Mouse (Mus musculus) megakaryocyte, embryonic 14.5 days (primary cell): ENCODE data around the gene Mex3a.
A peak's percentile ranks its signal among the peaks of the same experiment; 100 is the strongest.

Experiments
- FLI1 ChIP-seq: IDR thresholded peaks from 2 replicates; pipeline ENCODE4 v1.6.1; 2012; ENCODE audit warnings: low read length, inconsistent platforms, mixed read lengths
- GATA1 ChIP-seq: IDR thresholded peaks from 3 replicates; pipeline ENCODE4 v1.6.1; 2012; ENCODE audit warnings: mixed read lengths, low read length, inconsistent platforms, borderline replicate concordance

DNA sequence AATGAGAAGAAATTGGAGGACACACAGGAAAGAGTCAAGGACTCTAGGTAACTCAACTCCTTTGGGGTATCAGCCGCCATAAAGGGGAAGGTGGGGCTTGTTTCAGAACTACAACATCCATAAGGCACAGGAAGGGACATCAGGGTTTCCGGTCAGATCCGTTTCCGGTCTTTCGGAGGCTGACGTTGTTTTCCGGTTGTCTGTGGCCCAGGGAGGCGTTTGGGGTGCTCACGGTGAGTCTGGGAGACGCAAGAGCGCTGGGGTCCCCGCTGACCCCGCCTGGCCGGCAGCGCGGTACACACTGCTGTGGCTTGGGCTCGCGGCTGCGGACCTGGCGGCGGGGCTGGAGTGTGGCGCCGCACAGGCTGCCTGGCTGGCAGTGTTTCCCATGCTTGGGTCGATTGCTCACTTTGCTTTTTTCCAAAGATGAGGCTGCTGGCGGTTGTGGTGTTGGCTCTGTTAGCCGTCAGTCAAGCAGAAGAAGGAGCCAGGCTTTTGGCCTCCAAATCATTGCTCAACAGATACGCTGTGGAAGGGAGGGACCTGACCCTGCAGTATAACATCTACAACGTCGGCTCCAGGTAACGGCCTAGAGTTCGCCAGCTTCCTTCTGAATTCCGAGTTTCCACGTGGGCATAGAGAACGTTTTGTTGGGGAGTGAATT, 47.4 kb downstream of the Mex3a start:
- TF ChIP-seq GATA1 (no peak), FLI1 (peak; percentile 95)
